Mouse (Mus musculus) hindbrain, embryonic 10.5 days (tissue): ENCODE measurements around the gene Gjc2. TPM values are rescaled to one million over a fixed set of nuclear protein-coding genes. Genes with fewer than 3 reads are reported as not detected.

Source experiments
- DNase-seq: peaks from one replicate; pipeline ENCODE4 v3.0.0-alpha.2; 2017; ENCODE audit warnings: low spot score
- H3K27ac ChIP-seq: fragments of 300-500 bp; sonication (generic); 2 replicates; pipeline ENCODE4 v1.5.1; 2016; ENCODE audit warnings: mild to moderate bottlenecking, moderate library complexity
- H3K27me3 ChIP-seq: fragments of 300-500 bp; sonication (generic); 2 replicates; pipeline ENCODE4 v1.6.1; 2016; ENCODE audit warnings: mild to moderate bottlenecking; ENCODE audit not compliant: poor library complexity, insufficient read depth, severe bottlenecking
- H3K36me3 ChIP-seq: fragments of 300-500 bp; sonication (generic); 2 replicates; pipeline ENCODE4 v1.6.1; 2016; ENCODE audit warnings: mild to moderate bottlenecking, moderate library complexity
- H3K4me1 ChIP-seq: fragments of 300-500 bp; sonication (generic); replicated peaks from 2 replicates; pipeline ENCODE4 v1.6.1; 2016; ENCODE audit warnings: mild to moderate bottlenecking
- H3K4me3 ChIP-seq: fragments of 300-500 bp; sonication (generic); 2 replicates; pipeline ENCODE4 v1.5.1; 2016; ENCODE audit warnings: mild to moderate bottlenecking, moderate library complexity
- H3K9me3 ChIP-seq: fragments of 300-500 bp; sonication (generic); 2 replicates; pipeline ENCODE4 v1.6.1; 2016; ENCODE audit warnings: mild to moderate bottlenecking, moderate library complexity
- WGBS: fragments of 180-500 bp; shearing (Covaris S2); methylation state at CpG from one replicate; pipeline ENCODE4 v1.1.7; 2016; 5-methylcytosine and 5-hydroxymethylcytosine counted together
- polyA plus RNA-seq: library from polyadenylated mRNA; unstranded; fragments of >200 nt; fragmentation: Nextera tagmentation; extraction: Ambion mirVana; gene quantifications from 2 replicates; pipeline ENCODE4 v1.2.1, GENCODE M21; 2016

The Gjc2 gene
- polyA plus RNA-seq = 0.14 and 0.20 TPM in 2 replicates

DNA sequence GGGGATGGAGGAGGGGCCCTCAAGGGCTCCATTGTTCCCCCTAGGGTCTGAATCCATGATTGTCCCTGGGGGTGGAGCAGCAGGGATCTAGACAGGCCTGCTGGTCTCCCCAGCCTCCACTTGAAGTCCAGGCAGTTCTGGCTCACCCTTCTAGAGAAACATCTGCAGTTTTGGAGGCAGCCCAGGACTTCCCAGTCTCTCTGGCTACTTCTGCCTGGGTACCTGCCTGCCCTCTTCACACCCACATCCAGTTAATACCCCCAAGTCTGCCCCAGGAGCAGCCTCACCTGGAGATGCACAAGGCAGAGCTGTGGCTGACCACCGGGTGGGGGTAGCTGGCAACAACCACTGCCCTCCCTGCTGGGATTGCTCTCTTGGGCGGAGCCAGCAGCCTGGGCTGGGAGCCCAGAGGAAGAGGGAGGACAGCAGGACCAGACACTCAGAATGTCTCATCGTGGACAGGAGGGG lies at the start of gene Gjc2:
TSS of gene Gjc2 (minus strand) at position 350 of the 468 bp plus-strand sequence.
- 51% methylated on average over 3 of the region's 3 CpGs for WGBS
- Histone ChIP-seq H3K36me3 (peaks cover 47% of the 10 kb centered on the region), H3K9me3 (no peaks in the 10 kb centered on the region), H3K27ac (no peak within 1 kb of the TSS), H3K4me1 (peaks cover 8% of the 10 kb centered on the region), H3K4me3 (no peak within 1 kb of the TSS), H3K27me3 (peaks cover 28% of the 10 kb centered on the region)
- DNase-seq = no peak

DNA sequence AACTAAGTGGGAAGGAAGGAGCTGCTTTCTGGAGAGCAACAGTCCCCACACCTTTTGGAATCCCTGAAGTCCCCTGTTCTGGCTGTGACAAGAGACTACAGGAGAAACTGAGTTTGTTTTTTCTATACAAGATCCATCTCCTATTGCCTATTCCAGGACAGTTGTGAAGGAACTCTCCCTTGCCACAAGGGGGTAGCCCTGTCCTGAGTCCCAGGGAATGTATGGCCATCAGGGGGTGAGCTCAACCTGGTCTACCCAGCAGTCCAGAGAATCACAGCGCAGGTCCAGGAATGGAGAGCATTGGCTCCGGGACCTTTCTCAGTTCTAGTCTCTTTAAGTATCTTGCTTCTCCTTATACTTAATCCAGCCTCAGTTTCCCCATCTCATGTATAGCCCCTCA lies 49.8 kb upstream of the Gjc2 start:
- whole genome bisulfite sequencing = 53% methylated on average over 2 of the region's 2 CpGs
- H3K27me3 ChIP-seq = peaks cover 6% of the 10 kb centered on the region; the same call in 1 of the 2 replicates
- peaks cover 16% of the 10 kb centered on the region for H3K4me1 ChIP-seq
- H3K4me3 ChIP-seq = no peak overlapping the region
- no peaks in the 10 kb centered on the region for H3K36me3 ChIP-seq
- DNase-seq = no peak
- no peak overlapping the region for H3K27ac ChIP-seq
- H3K9me3 ChIP-seq = no peaks in the 10 kb centered on the region

DNA sequence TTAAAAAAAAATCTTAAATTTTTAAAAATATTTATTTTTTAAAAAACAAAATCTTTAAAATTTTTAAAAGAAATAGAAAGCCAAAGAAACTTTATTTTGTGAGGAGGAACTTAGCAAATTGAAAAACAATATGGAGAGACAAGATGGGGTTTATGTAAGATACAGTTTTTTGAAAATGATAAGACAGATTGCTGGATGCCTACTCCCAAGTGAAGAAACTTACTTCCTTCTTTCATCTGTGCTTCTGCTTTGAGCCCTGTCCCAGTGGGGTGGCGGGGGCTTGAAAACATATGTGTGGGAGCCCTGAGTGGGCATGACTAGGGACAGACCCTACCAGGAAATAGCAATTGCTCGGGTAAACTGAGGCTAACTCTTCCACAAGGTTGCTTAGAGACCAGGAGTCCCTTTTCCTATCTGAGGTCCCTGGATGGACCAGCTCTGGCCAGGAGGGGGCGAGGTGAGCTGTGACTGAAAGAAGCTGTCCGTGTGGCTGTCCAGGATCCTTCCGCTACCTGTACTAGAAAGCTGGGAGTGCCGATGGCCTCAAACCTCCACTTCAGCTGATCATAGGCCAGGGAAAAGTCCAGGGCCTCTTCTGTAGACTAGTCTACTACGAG lies 47.2 kb upstream of the Gjc2 start:
- Histone ChIP-seq H3K27me3 (no peaks in the 10 kb centered on the region), H3K4me3 (no peak overlapping the region), H3K4me1 (peaks cover 33% of the 10 kb centered on the region), H3K27ac (no peak overlapping the region; the same call in 1 of the 2 replicates), H3K36me3 (no peaks in the 10 kb centered on the region), H3K9me3 (no peaks in the 10 kb centered on the region)
- 16% methylated on average over 7 of the region's 7 CpGs for WGBS
- DNase-seq = peak; percentile 74

DNA sequence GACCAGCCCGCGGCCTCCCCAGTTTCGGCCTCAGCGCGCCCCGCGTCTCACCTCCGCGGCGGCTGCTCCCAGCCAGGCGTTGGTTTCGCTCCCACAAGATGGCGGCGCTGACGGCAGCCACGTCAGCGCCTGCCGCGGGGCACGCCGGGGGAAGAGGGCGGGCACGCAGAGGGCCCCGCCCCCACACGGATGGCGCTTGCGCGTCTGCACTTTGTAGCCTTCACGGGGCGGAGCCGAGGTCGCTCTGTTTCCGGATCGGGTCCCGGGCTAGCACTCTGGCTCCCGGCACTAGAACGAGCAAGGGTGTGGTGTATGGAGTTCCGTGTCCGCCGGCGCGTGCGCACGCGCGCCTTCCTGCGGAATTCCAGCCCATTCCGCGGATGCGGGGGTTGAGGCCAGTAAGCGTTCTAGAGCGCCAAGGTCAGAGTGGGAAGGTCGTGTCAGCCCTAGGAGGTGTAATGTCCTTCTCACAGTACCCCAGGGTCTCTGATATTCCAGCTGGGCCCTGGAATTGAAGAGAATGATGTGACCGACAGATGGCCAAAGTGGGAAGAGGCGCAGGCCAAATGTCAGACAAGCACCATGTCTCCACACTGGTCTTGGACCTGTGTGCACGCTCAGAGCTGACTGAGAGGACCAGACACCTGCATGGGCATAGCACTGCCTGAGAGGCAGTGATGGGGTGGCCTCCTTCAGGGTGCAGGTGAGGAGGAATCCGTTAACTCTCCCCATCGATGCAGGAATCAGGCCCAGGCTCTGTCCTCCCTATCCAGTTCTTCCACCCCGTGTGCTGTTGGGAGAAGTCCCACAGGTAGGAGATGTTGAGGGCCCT lies 45.3 kb upstream of the Gjc2 start, which contains the start of gene Arf1:
TSS of gene Arf1 (minus strand) at position 149 of the 832 bp plus-strand sequence.
- WGBS = 4% methylated on average over 59 of the region's 59 CpGs
- H3K9me3 ChIP-seq = no peaks in the 10 kb centered on the region
- peaks cover 13% of the 10 kb centered on the region for H3K36me3 ChIP-seq
- peak; percentile 95 for DNase-seq
- peak within 1 kb of the TSS; percentile 98 for H3K27ac ChIP-seq
- peak within 1 kb of the TSS; percentile 84 for H3K4me3 ChIP-seq
- H3K4me1 ChIP-seq = peaks cover 38% of the 10 kb centered on the region
- H3K27me3 ChIP-seq = no peaks in the 10 kb centered on the region

DNA sequence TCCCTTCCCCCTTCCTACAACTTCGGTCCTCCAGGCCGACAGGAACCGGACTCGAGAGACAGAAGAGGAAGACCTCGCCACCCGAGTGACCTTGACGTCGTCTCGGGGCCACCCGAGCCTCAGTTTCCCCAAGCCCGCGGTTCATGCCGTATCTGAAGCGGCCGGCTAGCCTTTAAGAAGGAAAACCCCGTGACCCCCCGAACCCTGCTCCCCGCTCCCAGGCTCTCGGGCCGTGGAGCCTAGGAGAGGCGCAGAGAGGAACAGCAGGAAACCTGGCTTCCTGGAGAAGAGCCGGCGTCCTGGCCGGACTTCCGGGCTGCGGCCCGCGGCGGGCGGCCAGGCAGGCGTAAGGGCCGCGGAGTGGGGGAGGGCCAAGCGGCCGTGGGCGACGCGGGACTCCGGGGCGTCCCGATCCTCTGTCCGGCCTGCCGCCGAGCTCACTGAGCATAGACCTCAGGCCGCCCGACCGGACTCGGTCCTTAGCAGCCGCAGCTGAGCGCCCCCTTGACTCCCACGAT lies 44.6 kb upstream of the Gjc2 start:
- WGBS = under 1% methylated on average over 51 of the region's 51 CpGs
- Histone ChIP-seq H3K27ac (peak overlapping the region; percentile 98), H3K36me3 (peaks cover 20% of the 10 kb centered on the region), H3K27me3 (no peaks in the 10 kb centered on the region), H3K4me1 (peaks cover 38% of the 10 kb centered on the region), H3K4me3 (peak overlapping the region; percentile 84), H3K9me3 (no peaks in the 10 kb centered on the region)
- DNase-seq = no peak

DNA sequence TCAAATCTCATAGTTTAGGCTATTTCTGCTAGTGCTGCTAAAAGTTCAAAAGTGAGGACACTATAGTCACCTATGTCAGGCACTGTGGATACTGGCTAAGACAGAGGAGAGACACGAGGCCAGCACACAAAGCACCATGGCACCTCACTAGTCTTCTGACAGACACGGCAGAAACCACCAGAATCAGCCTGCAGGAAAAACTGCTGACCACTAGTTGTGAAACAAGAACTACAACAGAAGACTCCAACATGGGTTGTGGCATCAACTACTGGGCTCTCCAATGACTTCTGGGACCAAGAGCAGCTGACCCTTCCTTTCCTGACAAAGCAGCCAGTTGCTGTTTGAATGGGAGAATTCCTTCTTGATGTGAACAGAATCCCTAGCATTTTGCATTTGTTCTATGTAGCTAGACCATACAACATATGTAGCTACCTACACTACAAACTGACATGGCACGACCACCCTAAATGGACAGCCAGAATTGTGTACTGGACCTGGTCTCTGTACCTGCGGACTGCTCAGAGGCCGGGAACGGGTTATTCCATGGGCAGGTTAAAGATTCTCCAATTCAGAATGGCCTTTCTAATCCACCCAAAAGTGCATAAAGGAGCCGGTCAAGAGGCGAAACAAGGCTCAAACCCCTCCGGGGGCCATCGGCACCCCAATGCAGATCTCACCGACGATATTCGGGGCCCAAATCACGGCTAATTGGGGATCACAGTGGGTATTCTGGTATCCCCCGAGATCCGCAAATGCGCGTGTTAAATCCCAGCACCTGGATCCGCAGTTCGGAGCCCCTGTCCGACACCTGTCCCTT lies 44.0 kb upstream of the Gjc2 start:
- peaks cover 21% of the 10 kb centered on the region for H3K36me3 ChIP-seq
- WGBS = 8% methylated on average over 21 of the region's 21 CpGs
- peaks cover 38% of the 10 kb centered on the region for H3K4me1 ChIP-seq
- peak overlapping the region; percentile 84 for H3K4me3 ChIP-seq
- no peaks in the 10 kb centered on the region for H3K9me3 ChIP-seq
- no peaks in the 10 kb centered on the region for H3K27me3 ChIP-seq
- peak overlapping the region; percentile 98 for H3K27ac ChIP-seq
- DNase-seq = peak; percentile 17

DNA sequence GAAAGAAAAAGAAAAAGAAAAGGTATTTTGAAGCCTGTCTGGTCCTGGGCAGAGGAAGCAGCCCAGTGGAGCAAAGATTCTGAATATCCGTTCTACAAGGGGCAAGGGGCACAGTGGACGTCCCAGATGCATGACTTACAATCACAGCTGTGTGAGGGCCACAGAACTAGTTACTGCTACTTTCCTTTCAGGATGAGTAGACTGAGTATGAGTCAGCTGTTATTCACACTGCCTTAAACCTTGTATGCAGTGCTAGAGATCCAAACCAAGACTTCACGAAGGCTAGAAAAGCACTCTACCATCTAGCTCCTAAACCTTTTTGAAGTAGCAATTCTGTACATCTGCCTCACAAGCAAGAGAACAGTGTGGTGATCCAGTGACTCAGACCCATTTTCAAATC lies 43.2 kb upstream of the Gjc2 start:
- peaks cover 25% of the 10 kb centered on the region for H3K36me3 ChIP-seq
- H3K27ac ChIP-seq = no peak overlapping the region
- 68% methylated on average over 3 of the region's 3 CpGs for WGBS

DNA sequence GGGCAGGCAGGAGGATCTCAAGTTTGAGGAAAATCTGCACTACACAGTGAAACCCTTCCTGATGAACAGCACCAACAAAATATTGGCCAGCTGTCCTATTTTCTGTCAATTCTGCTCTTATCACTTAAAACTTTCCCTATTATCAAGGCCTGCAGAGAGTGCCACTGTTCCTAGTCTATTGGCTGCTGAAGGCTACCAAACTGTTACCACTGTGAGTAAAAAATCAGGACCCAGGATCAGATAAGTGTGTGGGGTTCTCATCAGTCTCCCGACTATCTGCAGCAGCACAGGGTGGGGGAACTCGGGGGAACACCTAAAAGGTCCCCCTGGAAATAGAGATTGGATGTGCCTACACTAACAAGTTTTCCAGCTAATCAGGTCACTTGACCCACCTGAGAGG lies 42.2 kb upstream of the Gjc2 start:
- H3K4me1 ChIP-seq = peaks cover 42% of the 10 kb centered on the region
- H3K27me3 ChIP-seq = no peaks in the 10 kb centered on the region
- WGBS = 80% methylated on average over 2 of the region's 2 CpGs
- H3K27ac ChIP-seq = no peak overlapping the region
- no peaks in the 10 kb centered on the region for H3K9me3 ChIP-seq
- DNase-seq = no peak
- H3K36me3 ChIP-seq = peaks cover 36% of the 10 kb centered on the region
- H3K4me3 ChIP-seq = no peak overlapping the region

More for the DNA sequence above, 43.2 kb upstream of the Gjc2 start:
- peaks cover 40% of the 10 kb centered on the region for H3K4me1 ChIP-seq
- H3K27me3 ChIP-seq = no peaks in the 10 kb centered on the region
- DNase-seq = no peak
- H3K9me3 ChIP-seq = no peaks in the 10 kb centered on the region
- H3K4me3 ChIP-seq = peak overlapping the region; percentile 84

DNA sequence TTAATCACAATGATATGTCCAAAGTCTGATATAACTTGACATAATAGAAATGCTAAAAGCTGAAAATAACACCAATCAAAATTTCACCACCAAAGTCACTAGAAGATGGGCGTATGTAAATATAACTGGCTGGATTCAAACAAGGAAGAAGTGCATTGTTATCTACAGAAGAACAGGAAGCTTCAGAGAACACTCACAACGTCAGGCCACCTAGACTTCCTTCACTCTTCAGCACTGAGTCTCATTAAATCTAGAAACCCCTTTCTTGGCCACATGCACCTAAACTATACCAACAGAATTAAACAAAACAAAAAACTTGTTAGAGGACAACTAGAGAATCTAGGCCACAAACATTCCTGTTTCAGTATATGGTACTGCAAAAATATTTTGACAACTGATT lies 41.5 kb upstream of the Gjc2 start:
- no peaks in the 10 kb centered on the region for H3K27me3 ChIP-seq
- WGBS = 82% methylated on average over 2 of the region's 2 CpGs
- peaks cover 42% of the 10 kb centered on the region for H3K36me3 ChIP-seq
- H3K9me3 ChIP-seq = no peaks in the 10 kb centered on the region
- H3K27ac ChIP-seq = no peak overlapping the region
- DNase-seq = no peak
- no peak overlapping the region for H3K4me3 ChIP-seq
- peaks cover 42% of the 10 kb centered on the region for H3K4me1 ChIP-seq

DNA sequence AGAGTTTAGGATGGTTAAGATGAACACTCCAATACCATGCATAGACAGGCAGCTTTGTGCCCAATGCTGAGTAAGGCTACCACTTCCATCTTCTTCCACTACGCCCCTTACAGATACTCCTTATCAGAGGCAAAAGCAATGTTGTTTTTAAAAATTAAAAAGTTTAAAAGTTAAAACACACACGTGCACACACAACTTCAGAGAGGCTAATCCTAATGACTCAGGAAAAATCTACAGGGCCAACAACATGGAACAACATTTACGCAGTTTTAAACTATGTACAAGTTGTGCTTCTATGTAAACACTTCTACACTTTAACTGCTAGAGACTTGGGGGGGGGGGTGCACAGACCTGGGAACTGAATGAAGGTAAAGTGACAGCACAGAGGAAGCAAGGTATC lies 41.0 kb upstream of the Gjc2 start:
- Histone ChIP-seq H3K27ac (no peak overlapping the region), H3K4me1 (peaks cover 41% of the 10 kb centered on the region), H3K9me3 (no peaks in the 10 kb centered on the region), H3K4me3 (no peak overlapping the region), H3K36me3 (peaks cover 47% of the 10 kb centered on the region), H3K27me3 (no peaks in the 10 kb centered on the region)
- 95% methylated on average over 3 of the region's 3 CpGs for WGBS
- DNase-seq = no peak

DNA sequence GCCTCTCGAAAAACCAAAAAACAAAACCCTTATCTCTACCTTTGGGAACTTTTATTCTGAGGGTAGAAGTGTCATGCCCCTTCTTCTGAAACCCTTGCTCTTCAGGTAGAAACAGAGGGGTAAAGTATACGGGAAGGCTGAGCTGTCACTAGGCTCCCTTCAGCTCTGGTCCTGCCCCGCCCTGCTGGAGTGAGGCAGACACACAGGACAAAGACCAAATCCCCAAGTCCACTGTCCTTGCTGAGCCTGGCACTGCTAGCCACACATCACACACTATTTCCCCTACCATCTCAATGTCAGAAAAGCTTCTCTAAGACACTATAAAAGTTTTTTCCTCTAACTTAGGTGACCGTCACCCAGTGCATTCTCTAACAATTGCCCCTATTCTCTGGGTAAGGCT lies 39.3 kb upstream of the Gjc2 start:
- Histone ChIP-seq H3K4me3 (no peak overlapping the region), H3K9me3 (no peaks in the 10 kb centered on the region), H3K4me1 (peaks cover 39% of the 10 kb centered on the region), H3K36me3 (peaks cover 64% of the 10 kb centered on the region), H3K27ac (no peak overlapping the region), H3K27me3 (no peaks in the 10 kb centered on the region)
- no peak for DNase-seq
- WGBS = 95% methylated on average over 4 of the region's 4 CpGs

DNA sequence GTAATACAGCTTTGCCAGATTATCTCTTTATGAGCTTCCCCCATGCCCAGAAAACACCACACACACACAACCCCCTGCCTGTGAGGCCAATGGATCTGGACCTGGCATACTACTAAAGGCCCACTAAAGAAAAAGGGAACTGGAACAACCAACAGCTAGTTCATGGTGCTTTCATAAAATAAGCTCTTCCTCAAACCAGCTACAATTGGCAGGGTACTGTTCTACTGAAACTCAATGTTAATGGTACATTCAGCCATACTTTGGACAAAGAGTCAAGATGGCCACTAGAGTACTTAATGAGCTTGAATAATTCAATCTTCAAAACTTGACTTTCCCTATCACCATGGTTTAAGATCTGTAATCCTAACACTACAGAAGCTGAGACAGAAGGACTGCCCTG lies 38.6 kb upstream of the Gjc2 start:
- no peaks in the 10 kb centered on the region for H3K27me3 ChIP-seq
- H3K27ac ChIP-seq = no peak overlapping the region
- no peaks in the 10 kb centered on the region for H3K9me3 ChIP-seq
- H3K4me3 ChIP-seq = no peak overlapping the region
- peaks cover 32% of the 10 kb centered on the region for H3K4me1 ChIP-seq
- H3K36me3 ChIP-seq = peaks cover 71% of the 10 kb centered on the region
- no peak for DNase-seq
